In the genomic region with DNA sequence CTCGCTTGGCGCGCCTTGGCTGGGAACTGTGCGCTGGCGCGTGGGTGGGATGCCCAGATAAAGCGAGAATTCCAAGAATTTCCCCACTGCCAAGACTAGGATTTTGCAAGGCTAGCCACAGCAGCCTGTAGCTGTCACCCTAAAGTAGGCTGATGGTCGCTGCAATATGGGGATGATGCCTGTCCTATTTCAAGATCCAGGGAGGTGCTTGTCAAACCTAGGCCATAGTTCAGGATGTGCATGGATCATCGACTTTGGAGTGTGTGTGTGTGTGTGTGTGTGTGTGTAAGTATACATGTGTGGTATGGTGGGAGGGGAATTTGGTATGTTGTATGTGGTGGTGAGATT, we compare ENCODE assay signal across 8 mouse cellular contexts. TPM values are rescaled to one million over a fixed set of nuclear protein-coding genes. Genes with fewer than 3 reads are reported as not detected.
DNase-seq lines count a peak whose midpoint lies in the region; ATAC-seq and TF ChIP-seq lines count a peak whose summit lies in the region.

No protein-coding gene starts in this region.

- H3K9me3 ChIP-seq in liver, embryonic 11.5 days (ENCODE audit: control insufficient read depth, low read length): no peaks in the 10 kb centered on the region
- no peaks in the 10 kb centered on the region for H3K9me3 ChIP-seq in stomach, embryonic 16.5 days (replicated peaks; ENCODE audit: control insufficient read depth, low read length)

- H3K9ac ChIP-seq in liver, embryonic 11.5 days (ENCODE audit: low read depth, low read length): peak overlapping the region; percentile 90
- H3K9ac ChIP-seq in stomach, embryonic 16.5 days (ENCODE audit: low read length): peak overlapping the region; percentile 92

- peak overlapping the region; percentile 97 for H3K4me2 ChIP-seq in liver, embryonic 11.5 days
- peak overlapping the region; percentile 82 for H3K4me2 ChIP-seq in stomach, embryonic 16.5 days (ENCODE audit: low read depth, low read length)

- H3K4me1 ChIP-seq in testis, adult 2 months (ENCODE audit: control insufficient read depth, insufficient read depth, low read length): peaks cover 6% of the 10 kb centered on the region
- H3K4me1 ChIP-seq in liver, embryonic 11.5 days (replicated peaks; ENCODE audit: control insufficient read depth, insufficient read depth, low read length): peaks cover 9% of the 10 kb centered on the region; the same call in 1 of the 2 replicates
- H3K4me1 ChIP-seq in stomach, embryonic 16.5 days (ENCODE audit: control insufficient read depth, insufficient read depth, low read length): peaks cover 19% of the 10 kb centered on the region

- peak; percentile 53; the same call in 1 of the 2 replicates for ATAC-seq in cerebellum, adult (ENCODE audit: insufficient number of reproducible peaks, low FRiP score, low TSS enrichment)
- ATAC-seq in liver, embryonic 11.5 days (replicated peaks; ENCODE audit: low FRiP score): no peak; the same call in 1 of the 2 replicates
- no peak for ATAC-seq in stomach, embryonic 16.5 days (ENCODE audit: insufficient read depth, low FRiP score)
- ATAC-seq in erythroid progenitor cell, adult 5-6 weeks (replicated peaks; ENCODE audit: low FRiP score, poor library complexity, severe bottlenecking): no peak

- DNase-seq in cerebellum, adult 8-10 months: no peak
- no peak for DNase-seq in testis, postnatal 10 days (ENCODE audit: low spot score)
- no peak for DNase-seq in liver, embryonic 11.5 days (ENCODE audit: low spot score)
- no peak for DNase-seq in left cerebral cortex, adult 9 months (ENCODE audit: low spot score in 2 of 2)

- no peak overlapping the region for H3K27ac ChIP-seq in testis, adult 2 months (ENCODE audit: control insufficient read depth, insufficient read depth, low read depth, low read length)
- H3K27ac ChIP-seq in liver, embryonic 11.5 days (ENCODE audit: low read depth, low read length): no peak overlapping the region
- H3K27ac ChIP-seq in stomach, embryonic 16.5 days (ENCODE audit: low read length): no peak overlapping the region

- no peaks in the 10 kb centered on the region for H3K27me3 ChIP-seq in testis, adult 2 months (ENCODE audit: control insufficient read depth, insufficient read depth, low read length)
- no peaks in the 10 kb centered on the region for H3K27me3 ChIP-seq in liver, embryonic 11.5 days (replicated peaks; ENCODE audit: control insufficient read depth, insufficient read depth, low read length)
- H3K27me3 ChIP-seq in stomach, embryonic 16.5 days (ENCODE audit: control insufficient read depth, insufficient read depth, low read length): no peaks in the 10 kb centered on the region

- no peak for TF ChIP-seq CTCF in testis, adult 2 months (IDR thresholded peaks at IDR 0.05; ENCODE audit: control insufficient read depth, insufficient read depth, insufficient replicate concordance, low read depth, low read length)

- no peaks in the 10 kb centered on the region for H3K36me3 ChIP-seq in testis, adult 2 months (ENCODE audit: control insufficient read depth, insufficient read depth, low read length)
- no peaks in the 10 kb centered on the region for H3K36me3 ChIP-seq in liver, embryonic 11.5 days (ENCODE audit: control insufficient read depth, insufficient read depth, low read length)
- H3K36me3 ChIP-seq in stomach, embryonic 16.5 days (ENCODE audit: control insufficient read depth, insufficient read depth, low read length): no peaks in the 10 kb centered on the region

- TF ChIP-seq POLR2A in testis, adult 2 months (IDR thresholded peaks at IDR 0.05; ENCODE audit: control insufficient read depth, low read depth, low read length): no peak

- H3K4me3 ChIP-seq in testis, adult 2 months (ENCODE audit: control insufficient read depth, low read depth, low read length): peak overlapping the region; percentile 87
- peak overlapping the region; percentile 91 for H3K4me3 ChIP-seq in liver, embryonic 11.5 days (ENCODE audit: low read depth, low read length)
- peak overlapping the region; percentile 86 for H3K4me3 ChIP-seq in stomach, embryonic 16.5 days (replicated peaks; ENCODE audit: low read length)

- 2% methylated on average over 9 of the region's 9 CpGs for WGBS in liver, embryonic 11.5 days
- under 1% methylated on average over 9 of the region's 9 CpGs for WGBS in stomach, embryonic 16.5 days

RNA-seq across cellular contexts. Expression of a gene that starts 39.6 kb away (rescaled TPM):
- polyA plus RNA-seq in testis, adult 2 months (2012; rRNA removed): 11.4 and 12.3 TPM in 2 replicates
- 12.1 and 12.5 TPM in 2 replicates for polyA plus RNA-seq in liver, embryonic 11.5 days (2014; fragmentation: Nextera tagmentation; extraction: Ambion mirVana)
- polyA plus RNA-seq in stomach, embryonic 16.5 days (2015; fragmentation: Nextera tagmentation; extraction: Ambion mirVana): 13.4 and 13.9 TPM in 2 replicates
- total RNA-seq in erythroid progenitor cell, adult 5-6 weeks (2015; ENCODE audit: low replicate concordance): 10.8 and 13.0 TPM in 2 replicates
- total RNA-seq in erythroid progenitor cell, adult 5-6 weeks (2017; ENCODE audit: low replicate concordance): 19.0 and 26.6 TPM in 2 replicates

RNA-seq across cellular contexts. Expression of a gene that starts 39.7 kb away (rescaled TPM):
- 11.3 and 11.4 TPM in 2 replicates for polyA plus RNA-seq in testis, adult 2 months (2012; rRNA removed)
- 10.0 and 10.1 TPM in 2 replicates for polyA plus RNA-seq in liver, embryonic 11.5 days (2014; fragmentation: Nextera tagmentation; extraction: Ambion mirVana)
- polyA plus RNA-seq in stomach, embryonic 16.5 days (2015; fragmentation: Nextera tagmentation; extraction: Ambion mirVana): 13.0 and 13.2 TPM in 2 replicates
- total RNA-seq in erythroid progenitor cell, adult 5-6 weeks (2015; ENCODE audit: low replicate concordance): 1.7 and 5.0 TPM in 2 replicates
- total RNA-seq in erythroid progenitor cell, adult 5-6 weeks (2017; ENCODE audit: low replicate concordance): 18.7 and 38.0 TPM in 2 replicates
